Mouse (Mus musculus) heart, embryonic 11.5 days (tissue): ENCODE measurements around the gene Slc25a12. TPM values are rescaled to one million over a fixed set of nuclear protein-coding genes. Genes with fewer than 3 reads are reported as not detected.

Experiments used
- ATAC-seq: fragments of 200-750 bp; cut with Nextera tagmentation; replicated peaks from 2 replicates; pipeline ENCODE4 v1.8.0; 2017; ENCODE audit warnings: moderate library complexity; ENCODE audit not compliant: insufficient number of reproducible peaks, low FRiP score, low TSS enrichment
- H3K27ac ChIP-seq: fragments of 300-500 bp; sonication (generic); 2 replicates; pipeline ENCODE4 v1.5.1; 2014; ENCODE audit warnings: mild to moderate bottlenecking, low read depth, low read length
- H3K27me3 ChIP-seq: fragments of 300-500 bp; sonication (generic); 2 replicates; pipeline ENCODE4 v1.6.1; 2014; ENCODE audit warnings: mild to moderate bottlenecking, low read length, mixed read lengths; ENCODE audit not compliant: control insufficient read depth, insufficient read depth
- H3K36me3 ChIP-seq: fragments of 300-500 bp; sonication (generic); 2 replicates; pipeline ENCODE4 v1.6.1; 2014; ENCODE audit warnings: mild to moderate bottlenecking, low read length, moderate library complexity, mixed read lengths; ENCODE audit not compliant: control insufficient read depth, insufficient read depth
- H3K4me1 ChIP-seq: fragments of 300-500 bp; sonication (generic); 2 replicates; pipeline ENCODE4 v1.6.1; 2014; ENCODE audit warnings: low read length; ENCODE audit not compliant: control insufficient read depth, insufficient read depth
- H3K4me2 ChIP-seq: fragments of 300-500 bp; sonication (generic); 2 replicates; pipeline ENCODE4 v1.6.1; 2014; ENCODE audit warnings: mild to moderate bottlenecking, moderate library complexity
- H3K4me3 ChIP-seq: fragments of 300-500 bp; sonication (generic); 2 replicates; pipeline ENCODE4 v1.5.1; 2014; ENCODE audit warnings: low read depth, low read length
- H3K9ac ChIP-seq: fragments of 300-500 bp; sonication (generic); 2 replicates; pipeline ENCODE4 v1.6.1; 2014; ENCODE audit warnings: mild to moderate bottlenecking, low read depth, low read length, moderate library complexity
- H3K9me3 ChIP-seq: fragments of 300-500 bp; sonication (generic); replicated peaks from 2 replicates; pipeline ENCODE4 v1.6.1; 2016; ENCODE audit warnings: low read length; ENCODE audit not compliant: control insufficient read depth
- WGBS: fragments of 180-500 bp; shearing (Covaris S2); extraction: QIAGEN DNeasy Blood & Tissue Kit; methylation state at CpG from one replicate; pipeline ENCODE4 v1.1.7; 2014; ENCODE audit not compliant: insufficient replicate concordance; 5-methylcytosine and 5-hydroxymethylcytosine counted together
- polyA plus RNA-seq: library from polyadenylated mRNA; unstranded; fragments of >200 nt; fragmentation: Nextera tagmentation; extraction: Ambion mirVana; gene quantifications from 2 replicates; pipeline ENCODE4 v1.2.1, GENCODE M21; 2014

Slc25a12 gene
- polyA plus RNA-seq, 1 experiment from 2014 or later = 86.9 TPM

DNA sequence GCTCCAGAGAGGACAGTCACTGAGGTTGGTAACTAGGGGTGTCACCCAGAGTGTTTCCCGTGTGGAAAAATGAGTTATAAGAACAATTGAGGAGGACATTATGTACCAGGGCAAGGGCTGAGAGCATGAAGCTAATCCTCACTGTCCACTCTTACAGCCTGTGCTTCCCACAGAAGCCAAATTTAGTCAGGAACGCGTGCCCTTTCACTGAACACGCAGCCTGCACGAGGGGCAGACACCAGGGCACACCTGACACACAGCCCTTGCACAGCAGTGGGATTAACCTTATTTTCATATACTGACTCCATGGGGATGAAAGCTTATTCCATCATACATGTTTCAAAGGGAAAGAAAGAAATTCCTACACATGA lies 13.5 kb downstream of the Slc25a12 start:
- Histone ChIP-seq H3K27me3 (no peaks in the 10 kb centered on the region), H3K36me3 (no peaks in the 10 kb centered on the region), H3K4me3 (no peak overlapping the region), H3K9me3 (no peaks in the 10 kb centered on the region), H3K4me1 (peaks cover 5% of the 10 kb centered on the region), H3K4me2 (peak overlapping the region; percentile 17; the same call in 1 of the 2 replicates), H3K9ac (no peak overlapping the region), H3K27ac (peak overlapping the region; percentile 16)
- ATAC-seq = no peak
- 41% methylated on average over 5 of the region's 5 CpGs for WGBS

DNA sequence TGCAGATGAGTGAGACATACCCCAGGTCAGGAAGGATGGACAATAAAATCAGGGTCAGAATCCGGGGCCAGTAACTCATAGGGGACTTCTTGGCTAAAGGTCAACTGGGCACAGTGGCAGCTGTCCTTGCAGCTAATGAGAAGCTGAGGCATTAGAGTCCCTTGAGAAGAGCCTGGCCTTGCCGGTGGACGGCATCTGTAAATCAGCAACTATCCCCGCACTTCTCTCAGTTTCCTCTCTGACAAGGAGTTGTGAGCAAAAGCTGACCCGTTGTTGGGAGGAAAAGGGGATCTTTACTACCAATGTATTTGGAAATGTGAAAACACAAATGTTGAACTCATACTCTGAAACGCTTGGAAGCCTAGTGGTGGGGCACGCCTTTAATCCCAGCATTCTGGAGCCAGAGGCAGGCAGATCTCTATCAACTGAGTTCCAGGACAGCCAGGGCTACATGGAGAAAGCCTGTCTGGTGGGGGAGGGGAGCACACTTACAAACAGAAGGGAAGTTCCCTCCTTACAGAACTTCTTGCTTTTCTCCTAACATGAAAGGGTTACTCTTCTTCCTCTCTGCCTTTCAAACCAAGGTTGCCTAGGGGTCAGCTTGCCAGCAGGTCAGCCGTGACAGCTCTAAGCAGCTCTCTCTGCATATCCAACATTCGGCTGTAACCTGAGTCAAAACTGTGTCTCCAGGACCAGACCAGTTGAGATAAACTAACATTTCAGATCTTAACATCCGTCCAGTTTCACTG lies 14.1 kb downstream of the Slc25a12 start:
- 55% methylated on average over 10 of the region's 10 CpGs for WGBS
- Histone ChIP-seq H3K27ac (peak overlapping the region; percentile 16), H3K9ac (no peak overlapping the region), H3K36me3 (no peaks in the 10 kb centered on the region), H3K4me1 (peaks cover 5% of the 10 kb centered on the region), H3K4me2 (peak overlapping the region; percentile 17; the same call in 1 of the 2 replicates), H3K27me3 (no peaks in the 10 kb centered on the region), H3K9me3 (no peaks in the 10 kb centered on the region), H3K4me3 (no peak overlapping the region)
- ATAC-seq = no peak

DNA sequence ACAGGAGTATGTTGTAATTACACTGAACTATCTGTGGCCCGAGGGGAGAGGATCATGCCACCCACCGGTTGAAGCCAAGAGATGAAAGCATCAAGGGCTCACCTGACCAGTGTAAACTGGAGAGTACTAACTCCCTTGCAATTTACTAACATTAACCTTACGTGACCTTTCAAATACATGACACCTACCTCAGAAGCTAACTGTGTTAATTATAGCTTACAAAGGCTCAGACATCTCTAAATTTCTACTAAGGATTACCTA lies 15.9 kb downstream of the Slc25a12 start:
- WGBS = 88% methylated on average over 3 of the region's 3 CpGs
- Histone ChIP-seq H3K9me3 (no peaks in the 10 kb centered on the region), H3K4me2 (no peak overlapping the region), H3K4me1 (peaks cover 5% of the 10 kb centered on the region), H3K4me3 (no peak overlapping the region), H3K27me3 (no peaks in the 10 kb centered on the region), H3K27ac (no peak overlapping the region), H3K9ac (no peak overlapping the region), H3K36me3 (no peaks in the 10 kb centered on the region)
- ATAC-seq = no peak

DNA sequence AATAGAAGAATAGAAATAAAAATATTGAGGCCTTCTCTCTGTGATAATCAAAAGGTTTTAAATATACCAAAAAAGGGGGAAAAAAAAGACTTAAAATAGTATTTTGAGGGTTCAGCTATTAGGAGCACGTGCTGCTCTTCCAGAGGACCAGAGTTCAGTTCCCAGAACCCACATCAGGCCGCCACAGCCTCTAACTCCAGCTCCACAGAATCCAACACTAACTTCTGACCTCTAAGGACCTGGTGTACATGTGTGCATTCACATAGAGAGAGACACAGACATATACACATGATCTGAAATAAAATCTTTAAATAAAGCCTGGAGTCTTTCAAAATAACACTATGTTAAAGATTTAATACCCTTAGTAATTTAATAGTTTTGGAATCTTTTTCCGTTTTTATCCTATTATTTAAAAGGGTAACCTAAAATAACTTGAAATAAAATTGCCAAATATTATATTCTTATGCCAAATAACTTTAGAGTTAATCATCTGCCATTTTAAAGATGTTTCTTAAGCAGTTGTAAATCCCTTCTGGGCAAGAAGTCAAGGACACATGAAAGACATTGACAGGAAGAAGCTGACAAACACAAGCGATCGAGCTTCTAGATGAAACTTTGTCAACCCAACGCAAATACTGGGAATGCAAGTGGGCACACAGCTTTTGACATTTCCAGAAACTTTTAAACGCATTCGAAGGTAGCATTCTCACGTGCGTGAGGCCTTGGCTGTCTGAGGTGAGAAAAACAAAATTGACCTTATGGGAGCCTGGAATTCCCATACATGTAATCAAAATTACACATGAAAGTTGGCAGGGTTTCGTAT lies 16.4 kb downstream of the Slc25a12 start:
- Histone ChIP-seq H3K36me3 (no peaks in the 10 kb centered on the region), H3K9ac (no peak overlapping the region), H3K4me2 (no peak overlapping the region), H3K9me3 (no peaks in the 10 kb centered on the region), H3K27ac (no peak overlapping the region), H3K4me1 (peaks cover 6% of the 10 kb centered on the region), H3K27me3 (no peaks in the 10 kb centered on the region), H3K4me3 (no peak overlapping the region)
- ATAC-seq = no peak
- WGBS = 87% methylated on average over 11 of the region's 11 CpGs

DNA sequence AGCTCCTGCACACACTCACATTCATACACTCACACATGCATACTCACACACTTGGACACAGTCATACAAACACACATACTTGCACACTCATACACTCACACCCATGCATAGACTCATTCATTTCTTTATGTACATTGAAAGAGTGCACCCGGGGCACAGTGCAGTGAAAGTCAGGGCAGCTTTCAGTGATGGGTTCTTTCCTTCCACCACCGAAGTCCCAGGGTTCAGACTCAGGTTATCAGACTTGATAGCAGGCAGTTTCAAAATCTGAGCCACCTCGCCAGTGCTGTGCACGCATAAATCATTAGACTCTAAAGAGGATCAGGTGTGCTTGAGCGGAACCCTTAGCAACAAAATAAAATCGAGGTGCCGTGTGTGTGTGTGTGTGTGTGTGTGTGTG lies 17.4 kb downstream of the Slc25a12 start:
- no peaks in the 10 kb centered on the region for H3K9me3 ChIP-seq
- no peak for ATAC-seq
- H3K27me3 ChIP-seq = no peaks in the 10 kb centered on the region
- no peak overlapping the region for H3K9ac ChIP-seq
- no peak overlapping the region for H3K4me3 ChIP-seq
- peaks cover 8% of the 10 kb centered on the region for H3K4me1 ChIP-seq
- WGBS = 66% methylated on average over 7 of the region's 7 CpGs
- no peak overlapping the region for H3K4me2 ChIP-seq
- no peaks in the 10 kb centered on the region for H3K36me3 ChIP-seq
- no peak overlapping the region for H3K27ac ChIP-seq

DNA sequence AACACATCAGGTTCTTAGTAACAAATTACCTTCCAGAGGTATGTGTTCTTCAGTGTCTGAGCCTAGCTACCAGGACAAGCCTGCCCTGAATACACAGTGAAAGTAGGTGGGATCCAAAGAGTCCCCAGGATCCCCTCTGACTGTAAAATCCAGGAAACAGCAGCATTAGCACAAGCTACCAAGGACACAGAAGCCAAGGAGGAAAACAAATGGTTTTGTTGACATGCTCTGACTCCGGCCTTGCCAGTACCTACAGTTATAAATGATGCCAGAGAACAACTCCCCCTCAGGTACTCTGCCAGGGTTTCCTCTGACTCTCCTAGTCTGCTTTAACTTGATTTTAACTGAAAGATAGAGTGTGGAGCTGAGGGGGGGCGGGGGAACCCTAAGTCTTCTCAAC lies 18.0 kb downstream of the Slc25a12 start:
- no peak overlapping the region for H3K9ac ChIP-seq
- H3K36me3 ChIP-seq = no peaks in the 10 kb centered on the region
- H3K4me1 ChIP-seq = peaks cover 8% of the 10 kb centered on the region
- H3K4me3 ChIP-seq = no peak overlapping the region
- WGBS = 74% methylated on average over 2 of the region's 2 CpGs
- no peak for ATAC-seq
- no peak overlapping the region for H3K4me2 ChIP-seq
- no peak overlapping the region for H3K27ac ChIP-seq
- H3K27me3 ChIP-seq = no peaks in the 10 kb centered on the region
- H3K9me3 ChIP-seq = no peaks in the 10 kb centered on the region

DNA sequence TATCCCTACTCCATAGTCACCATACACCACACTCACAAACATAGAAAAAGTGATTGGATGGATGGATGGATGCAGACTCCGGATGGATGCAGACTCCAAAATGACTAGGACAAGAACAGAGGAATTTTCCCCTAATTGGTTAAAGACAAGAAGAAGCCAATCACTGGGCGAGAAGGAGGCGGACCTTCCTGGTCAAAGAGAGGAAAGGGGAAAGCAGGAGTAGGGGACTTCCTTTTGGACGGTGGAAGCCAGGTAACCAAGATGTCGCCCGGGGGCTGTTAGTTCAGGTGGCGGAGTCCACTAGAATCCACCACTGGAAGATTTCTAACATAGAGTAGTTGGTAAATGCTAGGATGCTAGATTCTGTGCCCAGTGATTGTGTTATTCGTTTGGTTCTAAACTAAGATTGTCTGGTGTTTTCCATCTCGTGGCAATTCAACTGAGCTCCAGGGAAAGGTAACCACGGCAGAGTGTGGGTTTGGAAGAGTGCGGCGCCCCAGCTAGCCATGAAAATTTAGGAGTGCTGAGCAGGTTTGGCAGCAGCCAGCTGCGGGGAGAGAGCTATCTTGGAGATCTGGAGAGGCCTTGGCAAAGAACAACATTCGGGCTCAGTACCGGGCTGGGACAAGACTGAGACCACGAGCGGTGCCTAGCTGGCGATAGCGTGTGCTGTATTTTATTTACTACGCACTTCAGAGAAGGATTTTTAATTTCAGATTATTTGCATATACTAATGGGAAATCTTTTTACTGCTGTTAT lies 19.6 kb downstream of the Slc25a12 start:
- Histone ChIP-seq H3K27ac (no peak overlapping the region), H3K4me1 (0 out of 2 replicates have a peak, but pooled peaks cover 3% of the 10 kb centered on the region), H3K4me2 (no peak overlapping the region), H3K36me3 (no peaks in the 10 kb centered on the region), H3K9ac (no peak overlapping the region), H3K27me3 (no peaks in the 10 kb centered on the region), H3K9me3 (no peaks in the 10 kb centered on the region), H3K4me3 (no peak overlapping the region)
- 91% methylated on average over 20 of the region's 20 CpGs for WGBS
- ATAC-seq = no peak

DNA sequence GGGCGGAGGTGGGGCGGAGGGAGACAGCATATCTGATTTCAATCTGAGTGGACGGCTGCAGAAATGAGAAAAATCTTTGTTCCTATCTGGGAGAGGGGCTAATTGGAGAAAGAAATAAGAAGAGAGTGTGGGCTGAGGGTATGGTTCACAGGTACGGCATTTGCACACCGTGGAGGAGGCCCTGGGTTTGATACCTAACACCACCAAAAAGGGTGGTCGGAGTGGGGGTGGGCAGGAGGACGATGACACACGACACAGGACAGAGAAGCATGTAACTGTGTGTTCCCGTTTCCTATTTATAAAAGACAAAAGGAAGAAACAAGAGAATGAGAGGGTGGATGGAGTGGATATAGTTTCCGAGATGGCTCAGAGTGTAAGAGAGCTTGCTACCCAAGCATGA lies 20.4 kb downstream of the Slc25a12 start:
- Histone ChIP-seq H3K27me3 (no peaks in the 10 kb centered on the region), H3K9ac (no peak overlapping the region), H3K9me3 (no peaks in the 10 kb centered on the region), H3K4me1 (0 out of 2 replicates have a peak, but pooled peaks cover 3% of the 10 kb centered on the region), H3K36me3 (0 out of 2 replicates have a peak, but pooled peaks cover 4% of the 10 kb centered on the region), H3K4me2 (no peak overlapping the region), H3K4me3 (no peak overlapping the region), H3K27ac (no peak overlapping the region)
- 90% methylated on average over 10 of the region's 10 CpGs for WGBS
- no peak for ATAC-seq
